Mouse (Mus musculus) embryonic stem cell, embryonic (primary cell): ENCODE data around the gene Map3k19.

Source experiments
- CTCF ChIA-PET, 4 experiments: fragments of 300-600 bp in 2 of 4; fragments of 350-600 bp in 2 of 4; sonication (Branson Sonifier 250); formaldehyde crosslinking; loops; one replicate each; lab custom pipeline; 2022; ENCODE audit warnings: inconsistent platforms in 2 of 4; lab: Charles Lee
- POLR2A ChIA-PET, 4 experiments: fragments of 300-600 bp in 2 of 4; fragments of 350-600 bp in 2 of 4; sonication (Branson Sonifier 250); formaldehyde crosslinking; loops; one replicate each; lab custom pipeline; 2022; ENCODE audit warnings: antibody characterized with exemption in 4 of 4, inconsistent platforms in 1 of 4; lab: Charles Lee

Gene Map3k19

DNA sequence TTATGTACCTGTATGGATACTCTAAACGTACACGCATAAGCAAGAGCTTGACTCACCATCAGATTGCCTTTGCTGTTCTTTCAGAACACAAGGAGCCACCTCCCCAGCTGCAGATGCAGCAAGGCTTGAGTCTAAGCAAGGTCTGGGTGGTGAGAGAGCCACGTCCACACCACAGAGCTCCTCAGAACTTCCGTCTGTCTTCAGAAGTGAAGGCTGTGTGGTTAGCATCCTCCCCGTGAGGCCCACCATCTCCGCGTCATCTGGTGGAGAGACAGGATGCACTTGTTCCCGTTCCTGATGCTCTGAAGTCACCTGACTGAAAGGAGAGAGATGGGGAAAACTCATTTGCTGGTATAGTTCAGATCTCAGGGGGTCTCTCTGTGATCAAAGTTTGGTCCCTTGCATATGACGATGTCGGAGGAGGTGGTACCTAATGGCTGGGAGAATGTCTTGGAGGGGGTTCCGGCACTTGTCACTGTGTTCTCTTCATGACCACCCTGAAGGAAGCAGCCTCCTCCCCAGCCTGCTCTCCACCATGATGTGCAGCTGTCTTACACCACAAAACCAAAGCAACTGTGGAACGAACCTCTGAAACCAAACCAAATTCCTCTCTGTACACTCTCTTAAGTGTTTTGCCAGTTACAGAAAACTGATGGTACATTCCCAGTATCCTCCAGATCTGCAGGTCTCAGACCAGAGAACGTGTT lies 24.5 kb downstream of the Map3k19 start:
- ChIA-PET CTCF (no interaction called here), POLR2A (interaction anchor here in 1 of 4 experiments (0.6 kb wide), 1 partner anchor 652 kb away, joined by 3 read pairs; no protein-coding TSS in a partner anchor)

DNA sequence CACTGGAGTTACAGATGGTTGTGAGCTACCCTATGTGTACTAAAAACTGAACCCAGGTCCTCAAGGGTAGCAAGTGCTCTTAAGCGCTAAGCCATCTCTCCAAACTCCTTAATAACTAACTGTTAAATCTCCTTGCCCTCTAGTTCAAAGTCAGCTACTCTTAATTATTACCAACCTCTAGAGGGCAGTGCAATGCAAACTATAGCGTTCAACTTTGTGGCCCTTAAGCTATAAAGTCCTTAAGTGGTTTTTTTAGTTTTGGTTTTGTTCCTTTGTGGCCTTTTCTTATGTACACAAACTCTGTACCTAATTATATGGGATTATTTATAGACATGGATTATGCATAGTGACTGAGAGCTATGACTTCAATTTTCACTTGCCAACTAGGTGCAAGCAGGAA lies 27.5 kb downstream of the Map3k19 start:
- POLR2A ChIA-PET = interaction anchor here (0.6 to 2.5 kb wide), 16 partner anchors 10 to 418 kb away, joined by 3 to 17 read pairs (median 3); partner anchors contain the start of genes Rab3gap1 (in 2 of the 4) and Ccnt2 (in 1 of the 4)
- CTCF ChIA-PET = interaction anchor here (0.5 to 1.9 kb wide), 53 partner anchors 9 to 542 kb away, joined by 3 to 10 read pairs (median 4); partner anchors contain the start of genes Rab3gap1 (in 3 of the 4), Ccnt2 (in 1 of the 4), R3hdm1 (in 1 of the 4) and Zranb3 (in 1 of the 4)

DNA sequence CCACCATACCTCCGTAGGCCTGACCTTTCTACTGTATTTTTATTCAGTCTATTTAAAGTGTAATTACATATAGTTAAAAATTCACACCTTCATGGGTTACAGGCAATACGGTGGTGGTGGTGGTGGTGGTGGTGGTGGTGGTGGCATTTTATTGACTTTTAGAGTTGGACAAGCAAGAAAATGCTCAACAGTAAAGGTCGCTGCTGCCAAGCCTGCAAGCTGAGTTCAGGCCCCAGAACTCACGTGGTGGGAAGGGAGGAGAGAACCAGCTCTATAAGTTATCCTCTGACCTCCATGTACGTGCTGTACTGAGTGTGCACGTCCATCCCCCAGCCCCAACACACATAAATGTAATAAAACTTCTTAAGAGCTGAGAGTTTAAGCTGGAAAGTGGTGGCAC lies 38.5 kb downstream of the Map3k19 start:
- ChIA-PET CTCF (interaction anchor here in 3 of 4 experiments (0.6 to 1.0 kb wide), 4 partner anchors 11 to 862 kb away, joined by 3 to 5 read pairs (median 4); no protein-coding TSS in a partner anchor), POLR2A (interaction anchor here in 1 of 4 experiments (1.3 to 1.4 kb wide), 2 partner anchors 9 to 12 kb away, joined by 4 to 5 read pairs; no protein-coding TSS in a partner anchor)

DNA sequence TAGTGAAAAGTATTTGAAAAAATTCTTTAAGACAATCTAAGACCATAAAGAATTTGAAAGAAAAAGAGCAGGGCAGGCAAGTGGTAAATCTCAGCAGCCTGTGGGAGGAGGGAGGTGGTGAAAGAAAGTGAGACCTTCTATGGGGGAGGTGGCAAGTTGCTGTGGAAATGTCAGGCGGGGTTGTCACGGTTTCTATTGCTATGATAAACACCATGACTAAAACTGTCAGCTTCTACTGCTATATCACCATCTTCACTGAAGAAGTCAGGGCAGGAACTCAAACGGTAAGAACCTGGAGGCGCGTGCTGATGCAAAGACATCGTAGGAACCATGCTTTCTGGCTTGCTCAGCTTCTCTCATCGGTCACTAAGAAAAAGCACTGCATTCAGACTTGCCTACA lies 41.9 kb downstream of the Map3k19 start:
- POLR2A ChIA-PET = interaction anchor here in 2 of 4 experiments (0.7 to 1.9 kb wide), 5 partner anchors 10 to 56 kb away, joined by 3 to 5 read pairs (median 3); partner anchors contain the start of gene Rab3gap1 (in 1 of the 2)

GRCm38 (mm10) chr1:127808671-127809070 lies 46.2 kb downstream of the Map3k19 start:
- CTCF ChIA-PET = interaction anchor here in 2 of 4 experiments (0.7 to 2.2 kb wide), 3 partner anchors 18 to 46 kb away, joined by 5 to 7 read pairs (median 5); partner anchors contain the start of gene Map3k19 (in 1 of the 2)
- POLR2A ChIA-PET = interaction anchor here in 2 of 4 experiments (0.7 to 2.1 kb wide), 13 partner anchors 10 to 550 kb away, joined by 3 to 9 read pairs (median 3); partner anchors contain the start of genes Ccnt2 (in 2 of the 2) and Rab3gap1 (in 2 of the 2)

More for the DNA sequence above, 41.9 kb downstream of the Map3k19 start:
- CTCF ChIA-PET = interaction anchor here in 1 of 4 experiments (1.3 kb wide), 1 partner anchor 14 kb away, joined by 3 read pairs; no protein-coding TSS in a partner anchor

DNA sequence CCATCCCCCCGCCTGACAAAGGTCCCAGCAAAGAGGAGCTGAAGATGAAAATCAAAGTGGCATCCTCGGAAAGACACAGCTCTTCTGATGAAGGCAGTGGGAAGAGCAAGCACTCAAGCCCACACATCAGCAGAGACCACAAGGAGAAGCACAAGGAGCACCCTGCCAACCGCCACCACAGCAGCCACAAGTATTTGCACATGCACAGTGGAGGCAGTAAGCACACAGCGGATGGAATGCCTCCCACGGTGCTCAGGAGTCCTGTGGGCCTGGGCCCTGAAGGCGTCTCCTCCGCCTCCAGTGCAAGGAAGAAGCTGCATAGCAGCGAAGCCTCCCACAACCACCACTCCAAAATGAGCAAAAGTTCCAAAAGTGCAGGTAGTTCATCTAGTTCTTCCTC lies 51.9 kb downstream of the Map3k19 start:
- ChIA-PET POLR2A (interaction anchor here (0.8 to 3.2 kb wide), 17 partner anchors 9 to 614 kb away, joined by 3 to 16 read pairs (median 5); partner anchors contain the start of genes Ccnt2 (in 2 of the 4) and Dars (in 1 of the 4)), CTCF (interaction anchor here in 3 of 4 experiments (0.5 to 1.5 kb wide), 4 partner anchors 24 to 307 kb away, joined by 3 to 5 read pairs (median 4); no protein-coding TSS in a partner anchor)

GRCm38 (mm10) chr1:127796752-127797151 lies 58.1 kb downstream of the Map3k19 start:
- POLR2A ChIA-PET = interaction anchor here in 2 of 4 experiments (1.2 to 3.2 kb wide), 5 partner anchors 10 to 40 kb away, joined by 3 to 12 read pairs (median 5); partner anchors contain the start of gene Ccnt2 (in 1 of the 2)
- CTCF ChIA-PET = interaction anchor here in 1 of 4 experiments (1.5 kb wide), 1 partner anchor 30 kb away, joined by 3 read pairs; no protein-coding TSS in a partner anchor

GRCm38 (mm10) chr1:127796341-127796740 lies 58.5 kb downstream of the Map3k19 start:
- POLR2A ChIA-PET = interaction anchor here in 2 of 4 experiments (0.8 to 5.6 kb wide), 7 partner anchors 11 to 41 kb away, joined by 3 to 35 read pairs (median 5); partner anchors contain the start of gene Ccnt2 (in 1 of the 2)
- CTCF ChIA-PET = no interaction called here

DNA sequence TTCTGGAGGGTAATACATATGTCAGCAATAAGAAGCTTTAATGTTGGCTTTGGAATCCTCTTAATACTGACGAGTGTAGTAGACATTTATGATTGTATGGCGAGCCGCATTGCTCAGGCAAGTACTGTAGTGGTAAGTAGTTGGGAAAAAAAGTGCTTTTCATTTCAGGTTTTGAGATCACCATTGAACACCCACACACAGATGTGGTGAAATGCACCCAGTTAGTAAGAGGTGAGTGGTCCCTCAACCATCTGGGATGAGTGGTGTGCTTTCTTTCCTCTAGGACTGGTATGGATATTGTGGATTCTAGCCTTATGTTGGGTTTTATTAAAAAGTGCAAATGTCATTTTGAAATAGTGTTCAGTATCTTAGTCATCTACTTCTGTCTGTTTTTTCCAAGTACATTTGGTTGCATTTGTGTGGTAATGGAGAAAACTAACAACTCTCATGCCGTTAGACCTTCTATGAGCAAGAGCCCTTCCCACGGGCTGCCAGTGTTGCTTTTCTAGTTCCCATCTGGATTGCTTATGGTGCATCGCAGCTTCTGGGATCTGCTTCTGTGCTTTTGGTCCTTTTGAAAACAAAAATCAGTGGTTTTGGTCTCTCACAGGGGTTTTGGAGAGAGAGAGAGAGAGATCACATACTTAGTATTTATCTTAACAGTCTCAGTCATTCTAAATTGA lies 59.6 kb downstream of the Map3k19 start:
- CTCF ChIA-PET = interaction anchor here in 1 of 4 experiments (0.6 kb wide), 1 partner anchor 115 kb away, joined by 4 read pairs; no protein-coding TSS in a partner anchor
- POLR2A ChIA-PET = interaction anchor here in 3 of 4 experiments (0.5 to 5.6 kb wide), 11 partner anchors 7 to 869 kb away, joined by 3 to 35 read pairs (median 5); partner anchors contain the start of gene Ccnt2 (in 2 of the 3)

- ChIA-PET CTCF (no interaction called here), POLR2A (interaction anchor here in 2 of 4 experiments (1.3 to 5.6 kb wide), 6 partner anchors 9 to 19 kb away, joined by 3 to 35 read pairs (median 8); partner anchors contain the start of gene Ccnt2 (in 1 of the 2))
These were observed 61.4 kb downstream of the Map3k19 start for GRCm38 (mm10) chr1:127793459-127793858.

DNA sequence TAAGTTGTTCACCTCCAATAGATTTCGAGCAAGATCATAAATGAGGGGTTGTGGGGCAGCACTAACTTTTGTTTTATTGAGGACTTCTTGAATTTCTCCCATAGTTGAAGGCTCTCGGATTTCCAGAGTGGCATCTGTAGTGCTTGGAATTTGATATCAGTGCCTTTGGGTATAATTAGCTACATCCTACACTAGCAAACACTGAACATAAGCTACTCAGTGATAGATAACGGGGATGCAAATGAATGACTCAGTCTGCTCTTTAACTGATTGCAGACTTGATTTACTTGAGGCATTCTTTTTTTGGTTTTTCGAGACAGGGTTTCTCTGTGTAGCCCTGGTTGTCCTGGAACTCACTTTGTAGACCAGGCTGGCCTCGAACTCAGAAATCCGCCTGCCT lies 65.9 kb downstream of the Map3k19 start:
- ChIA-PET CTCF (interaction anchor here in 1 of 4 experiments (0.7 kb wide), 1 partner anchor 434 kb away, joined by 3 read pairs; no protein-coding TSS in a partner anchor), POLR2A (interaction anchor here in 2 of 4 experiments (0.5 to 8.9 kb wide), 8 partner anchors 10 to 79 kb away, joined by 3 to 90 read pairs (median 4); partner anchors contain the start of genes Rab3gap1 (in 2 of the 2) and Ccnt2 (in 1 of the 2))

GRCm38 (mm10) chr1:127785882-127786281 lies 68.9 kb downstream of the Map3k19 start:
- POLR2A ChIA-PET = interaction anchor here in 2 of 4 experiments (0.9 to 8.9 kb wide), 9 partner anchors 8 to 631 kb away, joined by 3 to 90 read pairs (median 3); partner anchors contain the start of genes Ccnt2 (in 2 of the 2), Dars (in 1 of the 2) and Rab3gap1 (in 1 of the 2)
- CTCF ChIA-PET = no interaction called here

DNA sequence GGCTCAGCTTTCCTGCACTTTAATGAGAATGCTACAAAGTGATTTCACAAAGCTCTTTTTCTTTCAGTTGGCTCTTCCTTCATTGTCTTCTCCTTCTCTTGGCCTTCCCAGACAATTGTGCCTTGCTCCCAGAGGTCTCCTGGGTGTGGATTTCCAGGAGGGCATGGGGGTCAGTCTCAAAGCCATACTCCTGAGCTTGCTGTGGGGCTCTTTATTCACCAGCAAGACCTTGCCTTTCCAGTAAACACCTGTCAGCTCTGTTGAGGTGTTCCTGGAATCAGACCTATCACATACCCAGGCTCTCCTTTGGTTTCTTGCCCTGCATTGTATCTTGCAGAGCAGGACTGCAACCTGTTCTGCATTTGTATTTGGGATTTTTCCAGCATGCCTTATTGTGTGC lies 71.0 kb downstream of the Map3k19 start:
- CTCF ChIA-PET = interaction anchor here in 1 of 4 experiments (0.7 kb wide), 1 partner anchor 10 kb away, joined by 3 read pairs; the partner anchor contains the start of gene Ccnt2
- POLR2A ChIA-PET = interaction anchor here in 3 of 4 experiments (0.6 to 8.9 kb wide), 15 partner anchors 10 to 561 kb away, joined by 3 to 90 read pairs (median 4); partner anchors contain the start of genes Ccnt2 (in 3 of the 3), R3hdm1 (in 1 of the 3) and Rab3gap1 (in 1 of the 3)

GRCm38 (mm10) chr1:127780849-127781248 lies 74.0 kb downstream of the Map3k19 start:
- POLR2A ChIA-PET = interaction anchor here (0.6 to 8.9 kb wide), 14 partner anchors 8 to 579 kb away, joined by 3 to 90 read pairs (median 5); partner anchors contain the start of gene Ccnt2 (in 1 of the 4)
- CTCF ChIA-PET = interaction anchor here in 1 of 4 experiments (0.6 kb wide), 1 partner anchor 84 kb away, joined by 11 read pairs; no protein-coding TSS in a partner anchor

GRCm38 (mm10) chr1:127780142-127780541 lies 74.7 kb downstream of the Map3k19 start:
- ChIA-PET CTCF (no interaction called here), POLR2A (interaction anchor here in 1 of 4 experiments (1.0 to 8.9 kb wide), 5 partner anchors 7 to 24 kb away, joined by 3 to 90 read pairs (median 6); partner anchors contain the start of gene Ccnt2)

DNA sequence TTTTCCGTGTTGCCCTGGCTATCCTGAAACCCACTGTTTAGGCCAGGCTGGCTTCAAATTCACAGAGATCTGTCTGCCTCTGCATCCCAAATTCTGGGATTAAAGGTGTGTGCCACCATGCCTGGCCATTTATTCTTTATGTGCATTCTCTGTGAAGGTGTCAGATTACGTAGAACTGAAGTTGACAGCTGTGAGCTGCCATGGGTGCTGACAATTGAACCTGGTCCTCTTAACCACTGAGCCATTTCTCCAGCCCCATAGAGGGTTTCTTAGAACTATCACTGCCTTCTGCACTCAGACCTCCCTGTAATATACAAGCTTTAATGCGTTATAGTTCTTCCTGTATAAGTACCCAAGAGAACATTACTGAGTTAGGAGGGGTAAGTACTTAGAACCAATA lies 76.2 kb downstream of the Map3k19 start:
- CTCF ChIA-PET = no interaction called here
- POLR2A ChIA-PET = interaction anchor here in 1 of 4 experiments (1.0 kb wide), 1 partner anchor 9 kb away, joined by 5 read pairs; no protein-coding TSS in a partner anchor

DNA sequence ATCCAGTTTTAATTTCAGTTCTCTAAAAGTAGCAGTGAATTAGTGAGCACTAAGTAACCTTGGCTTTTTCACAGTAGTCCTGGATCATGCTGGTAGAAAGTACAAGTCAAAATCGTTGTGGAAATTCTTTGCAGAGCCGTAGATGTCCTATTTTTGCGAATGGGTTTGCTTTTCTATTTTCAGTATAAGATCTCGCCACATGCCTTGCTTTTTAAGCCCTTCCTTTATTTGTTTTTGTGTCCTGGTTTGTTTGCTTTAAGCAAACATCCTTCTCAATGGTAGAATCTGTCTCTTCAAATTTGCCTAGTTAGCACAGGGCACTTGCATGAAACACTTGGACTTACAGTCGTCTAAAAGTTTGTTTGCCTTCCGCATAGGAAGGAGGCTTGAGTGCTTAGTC lies 78.6 kb downstream of the Map3k19 start:
- POLR2A ChIA-PET = interaction anchor here in 1 of 4 experiments (1.3 kb wide), 1 partner anchor 12 kb away, joined by 4 read pairs; no protein-coding TSS in a partner anchor
- CTCF ChIA-PET = no interaction called here
